Mouse (Mus musculus) megakaryocyte, embryonic 14.5 days (primary cell): ENCODE data around the gene Methig1. TPM values are rescaled to one million over a fixed set of nuclear protein-coding genes. Genes with fewer than 3 reads are reported as not detected.

ENCODE experiments used
- H3K27me3 ChIP-seq: replicated peaks from 2 replicates; pipeline ENCODE3; 2012; ENCODE audit warnings: inconsistent platforms
- H3K36me3 ChIP-seq: replicated peaks from 2 replicates; pipeline ENCODE3; 2012; ENCODE audit warnings: low read length, inconsistent platforms, mixed read lengths
- H3K4me1 ChIP-seq: 2 replicates; pipeline ENCODE4 v1.6.1; 2012; ENCODE audit warnings: inconsistent platforms
- H3K4me3 ChIP-seq: replicated peaks from 2 replicates; pipeline ENCODE3; 2012; ENCODE audit warnings: moderate library complexity, mild to moderate bottlenecking, inconsistent platforms
- H3K9me3 ChIP-seq: 2 replicates; pipeline ENCODE4 v1.6.1; 2012; ENCODE audit warnings: inconsistent platforms
- FLI1 ChIP-seq: IDR thresholded peaks from 2 replicates; pipeline ENCODE4 v1.6.1; 2012; ENCODE audit warnings: low read length, inconsistent platforms, mixed read lengths
- GATA1 ChIP-seq: IDR thresholded peaks from 3 replicates; pipeline ENCODE4 v1.6.1; 2012; ENCODE audit warnings: mixed read lengths, low read length, inconsistent platforms, borderline replicate concordance
- polyA plus RNA-seq: library from polyadenylated mRNA; stranded (reverse); fragments of >175 nt; gene quantifications from 2 replicates; pipeline ENCODE4 v1.2.3, GENCODE M21; 2012; ENCODE audit warnings: low replicate concordance; ENCODE audit not compliant: insufficient read depth

Gene Methig1
- polyA plus RNA-seq, 1 experiment = not detected

GRCm38 (mm10) chr15:100379658-100380057 is 26.7 kb downstream of the Methig1 start:
- H3K4me3 ChIP-seq = no peak overlapping the region
- H3K36me3 ChIP-seq = no peaks in the 10 kb centered on the region
- peaks cover 29% of the 10 kb centered on the region for H3K27me3 ChIP-seq
- H3K4me1 ChIP-seq = peaks cover 8% of the 10 kb centered on the region; the same call in 1 of the 2 replicates
- TF ChIP-seq FLI1 (no peak), GATA1 (no peak)
- H3K9me3 ChIP-seq = no peaks in the 10 kb centered on the region

GRCm38 (mm10) chr15:100380104-100380503 is 27.2 kb downstream of the Methig1 start:
- TF ChIP-seq FLI1 (no peak), GATA1 (no peak)
- H3K4me3 ChIP-seq = no peak overlapping the region
- no peaks in the 10 kb centered on the region for H3K9me3 ChIP-seq
- peaks cover 33% of the 10 kb centered on the region for H3K27me3 ChIP-seq
- peaks cover 8% of the 10 kb centered on the region; the same call in 1 of the 2 replicates for H3K4me1 ChIP-seq
- H3K36me3 ChIP-seq = no peaks in the 10 kb centered on the region

GRCm38 (mm10) chr15:100385705-100386104 is 32.8 kb downstream of the Methig1 start:
- H3K4me1 ChIP-seq = peaks cover 7% of the 10 kb centered on the region; the same call in 1 of the 2 replicates
- TF ChIP-seq GATA1 = no peak
- no peak for TF ChIP-seq FLI1
- peaks cover 27% of the 10 kb centered on the region for H3K27me3 ChIP-seq

GRCm38 (mm10) chr15:100387544-100388223 is 34.7 kb downstream of the Methig1 start:
- peaks cover 11% of the 10 kb centered on the region; the same call in 1 of the 2 replicates for H3K4me1 ChIP-seq
- H3K36me3 ChIP-seq = peaks cover 16% of the 10 kb centered on the region
- no peaks in the 10 kb centered on the region for H3K9me3 ChIP-seq
- no peak overlapping the region for H3K4me3 ChIP-seq
- TF ChIP-seq GATA1 (no peak), FLI1 (no peak)
- peaks cover 18% of the 10 kb centered on the region for H3K27me3 ChIP-seq

More at GRCm38 (mm10) chr15:100385705-100386104, 32.8 kb downstream of the Methig1 start:
- no peak overlapping the region for H3K4me3 ChIP-seq
- peaks cover 7% of the 10 kb centered on the region for H3K36me3 ChIP-seq
- no peaks in the 10 kb centered on the region for H3K9me3 ChIP-seq

GRCm38 (mm10) chr15:100388224-100388835 is 35.4 kb downstream of the Methig1 start:
- Histone ChIP-seq H3K4me1 (peaks cover 11% of the 10 kb centered on the region; the same call in 1 of the 2 replicates), H3K27me3 (peaks cover 13% of the 10 kb centered on the region), H3K4me3 (no peak overlapping the region), H3K36me3 (peaks cover 22% of the 10 kb centered on the region), H3K9me3 (no peaks in the 10 kb centered on the region)
- no peak for TF ChIP-seq GATA1
- TF ChIP-seq FLI1 = no peak

GRCm38 (mm10) chr15:100388886-100389285 is 35.9 kb downstream of the Methig1 start:
- peaks cover 27% of the 10 kb centered on the region for H3K36me3 ChIP-seq
- no peaks in the 10 kb centered on the region for H3K9me3 ChIP-seq
- H3K4me1 ChIP-seq = peaks cover 11% of the 10 kb centered on the region; the same call in 1 of the 2 replicates
- H3K4me3 ChIP-seq = no peak overlapping the region
- TF ChIP-seq FLI1 (no peak), GATA1 (no peak)
- peaks cover 12% of the 10 kb centered on the region for H3K27me3 ChIP-seq

- H3K36me3 ChIP-seq = peaks cover 46% of the 10 kb centered on the region
- no peaks in the 10 kb centered on the region for H3K9me3 ChIP-seq
- H3K4me3 ChIP-seq = no peak overlapping the region
- H3K4me1 ChIP-seq = peaks cover 27% of the 10 kb centered on the region
- no peaks in the 10 kb centered on the region for H3K27me3 ChIP-seq
- TF ChIP-seq GATA1 (no peak), FLI1 (no peak)
These were observed 38.1 kb downstream of the Methig1 start for GRCm38 (mm10) chr15:100391066-100391465.

- TF ChIP-seq GATA1 (no peak), FLI1 (no peak)
- Histone ChIP-seq H3K9me3 (no peaks in the 10 kb centered on the region), H3K36me3 (peaks cover 51% of the 10 kb centered on the region), H3K27me3 (no peaks in the 10 kb centered on the region), H3K4me1 (peaks cover 30% of the 10 kb centered on the region), H3K4me3 (no peak overlapping the region)
These were observed 38.6 kb downstream of the Methig1 start for GRCm38 (mm10) chr15:100391599-100391998.

GRCm38 (mm10) chr15:100393016-100393415 is 40.1 kb downstream of the Methig1 start:
- Histone ChIP-seq H3K36me3 (peaks cover 63% of the 10 kb centered on the region), H3K4me3 (no peak overlapping the region), H3K9me3 (no peaks in the 10 kb centered on the region), H3K27me3 (no peaks in the 10 kb centered on the region), H3K4me1 (peaks cover 33% of the 10 kb centered on the region)
- TF ChIP-seq GATA1 = no peak
- no peak for TF ChIP-seq FLI1

GRCm38 (mm10) chr15:100395561-100395960 is 42.6 kb downstream of the Methig1 start:
- Histone ChIP-seq H3K4me1 (peaks cover 34% of the 10 kb centered on the region), H3K36me3 (peaks cover 85% of the 10 kb centered on the region), H3K27me3 (no peaks in the 10 kb centered on the region), H3K9me3 (no peaks in the 10 kb centered on the region), H3K4me3 (peak overlapping the region; percentile 30)
- TF ChIP-seq FLI1 (no peak), GATA1 (no peak)
